Mouse (Mus musculus): ENCODE measurements around the gene Eng.

The Eng gene

GRCm38 (mm10) chr2:32646379-32647056 is at the start of gene Eng:
TSS of gene Eng (plus strand) at chr2:32646595.
- in situ Hi-C loops (cut with MboI, MseI) = loop anchor here in 1 of 2 experiments (10.0 kb wide), 1 partner anchor 712 kb away; no protein-coding TSS in a partner anchor

- in situ Hi-C loops (cut with MboI, MseI) = no loop called here
Observed at GRCm38 (mm10) chr2:32596725-32597124, 49.7 kb upstream of the Eng start.

- in situ Hi-C loops (cut with MboI, MseI) = no loop called here
Observed at GRCm38 (mm10) chr2:32597248-32597647, 49.1 kb upstream of the Eng start.

- in situ Hi-C loops (cut with MboI, MseI) = no loop called here
Observed at GRCm38 (mm10) chr2:32597699-32598098, 48.7 kb upstream of the Eng start.

- in situ Hi-C loops (cut with MboI, MseI) = no loop called here
Observed at GRCm38 (mm10) chr2:32598506-32598905, 47.9 kb upstream of the Eng start.

- in situ Hi-C loops (cut with MboI, MseI) = no loop called here
Observed at GRCm38 (mm10) chr2:32599409-32599808, 47.0 kb upstream of the Eng start, which contains the start of gene St6galnac6. TSS of gene St6galnac6 (plus strand) at chr2:32599709.

GRCm38 (mm10) chr2:32601417-32602065 is 44.9 kb upstream of the Eng start:
- in situ Hi-C loops (cut with MboI, MseI) = loop anchor here in 1 of 2 experiments (10.0 kb wide), 1 partner anchor 1137 kb away; no protein-coding TSS in a partner anchor

- in situ Hi-C loops (cut with MboI, MseI) = loop anchor here in 1 of 2 experiments (10.0 kb wide), 1 partner anchor 1138 kb away; no protein-coding TSS in a partner anchor
Observed at GRCm38 (mm10) chr2:32602600-32603054, 43.8 kb upstream of the Eng start.

GRCm38 (mm10) chr2:32604631-32605030 is 41.8 kb upstream of the Eng start:
- in situ Hi-C loops (cut with MboI, MseI) = loop anchor here in 1 of 2 experiments (10.0 kb wide), 1 partner anchor 1140 kb away; no protein-coding TSS in a partner anchor

GRCm38 (mm10) chr2:32606161-32607142 is 39.9 kb upstream of the Eng start:
- in situ Hi-C loops (cut with MboI, MseI) = loop anchor here in 1 of 2 experiments (10.0 kb wide), 1 partner anchor 1142 kb away; no protein-coding TSS in a partner anchor

GRCm38 (mm10) chr2:32607262-32607947 is 39.0 kb upstream of the Eng start:
- in situ Hi-C loops (cut with MboI, MseI) = loop anchor here in 1 of 2 experiments (10.0 kb wide), 1 partner anchor 1143 kb away; no protein-coding TSS in a partner anchor

GRCm38 (mm10) chr2:32608141-32608777 is 38.1 kb upstream of the Eng start:
- in situ Hi-C loops (cut with MboI, MseI) = loop anchor here in 1 of 2 experiments (10.0 kb wide), 1 partner anchor 1143 kb away; no protein-coding TSS in a partner anchor

GRCm38 (mm10) chr2:32608778-32609435 is 37.5 kb upstream of the Eng start:
- in situ Hi-C loops (cut with MboI, MseI) = loop anchor here in 1 of 2 experiments (10.0 kb wide), 1 partner anchor 1144 kb away; no protein-coding TSS in a partner anchor

GRCm38 (mm10) chr2:32610610-32611229 is 35.7 kb upstream of the Eng start:
- in situ Hi-C loops (cut with MboI, MseI) = loop anchor here in 1 of 2 experiments (5.0 kb wide), 1 partner anchor 33 kb away; the partner anchor contains the start of gene 9430097D07Rik

- in situ Hi-C loops (cut with MboI, MseI) = loop anchor here in 1 of 2 experiments (5.0 kb wide), 1 partner anchor 35 kb away; the partner anchor contains the start of gene 9430097D07Rik
Observed at GRCm38 (mm10) chr2:32612274-32612673, 34.1 kb upstream of the Eng start.

GRCm38 (mm10) chr2:32617109-32617508 is 29.3 kb upstream of the Eng start:
- in situ Hi-C loops (cut with MboI, MseI) = no loop called here

- in situ Hi-C loops (cut with MboI, MseI) = no loop called here
Observed at GRCm38 (mm10) chr2:32617601-32618000, 28.8 kb upstream of the Eng start.

GRCm38 (mm10) chr2:32618051-32618450 is 28.3 kb upstream of the Eng start:
- in situ Hi-C loops (cut with MboI, MseI) = no loop called here
